Mouse (Mus musculus) embryo, embryonic 9.5 days (tissue): Measurements from ENCODE around the gene Bmyc.
"Not testable (repeated sequence)": the region's sequence is repeated elsewhere in the genome, so short reads cannot be mapped to it uniquely, and the experiment has no call there.

Experiments
- DNase-seq: peaks from one replicate; pipeline ENCODE4 v3.0.0-alpha.2; 2017; ENCODE audit errors: extremely low spot score

Bmyc gene

GRCm38 (mm10) chr2:25733199-25733930 lies 26.8 kb downstream of the Bmyc start:
- DNase-seq, result no peak

- DNase-seq, result not testable (repeated sequence)
These were observed 30.2 kb downstream of the Bmyc start, which contains the start of gene Obp2b for GRCm38 (mm10) chr2:25736709-25737108. Gene Obp2b, plus strand, starts transcription at chr2:25737009.

- no peak for DNase-seq
These were observed 35.1 kb downstream of the Bmyc start for GRCm38 (mm10) chr2:25741671-25742070.

GRCm38 (mm10) chr2:25754201-25754600 lies 47.7 kb downstream of the Bmyc start:
- DNase-seq, result no peak
